Mouse (Mus musculus) brain, adult 2 months (tissue): ENCODE measurements around the gene AA467197.

Experiments used
- DNase-seq: peaks from one replicate; pipeline ENCODE4 v3.0.0; 2011; ENCODE audit warnings: low read depth, low spot score

The AA467197 gene

GRCm38 (mm10) chr2:122638029-122638428 is 1.2 kb downstream of the AA467197 start:
- DNase-seq: no peak

DNA sequence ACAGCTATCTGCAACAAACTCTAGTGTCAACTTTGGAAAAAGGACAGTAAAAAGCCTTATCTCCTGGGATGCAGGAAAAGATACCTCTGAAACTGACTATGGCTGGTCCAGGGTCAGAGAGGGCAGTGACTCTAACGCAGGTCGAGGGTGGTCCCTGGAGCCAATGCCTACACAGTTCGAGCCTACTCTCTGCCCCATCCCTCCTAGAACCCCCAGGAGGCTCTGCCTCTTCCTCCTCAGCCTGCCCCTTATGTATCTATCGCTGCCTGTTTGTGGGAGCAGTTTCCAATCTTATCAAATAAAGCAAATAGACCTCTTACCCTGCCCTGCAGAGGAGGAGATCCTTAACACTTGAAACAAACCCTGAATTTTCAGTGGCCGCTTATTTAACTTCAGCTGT is 1.9 kb downstream of the AA467197 start:
- DNase-seq: no peak

GRCm38 (mm10) chr2:122652096-122653084 is 15.6 kb downstream of the AA467197 start:
- DNase-seq: no peak

DNA sequence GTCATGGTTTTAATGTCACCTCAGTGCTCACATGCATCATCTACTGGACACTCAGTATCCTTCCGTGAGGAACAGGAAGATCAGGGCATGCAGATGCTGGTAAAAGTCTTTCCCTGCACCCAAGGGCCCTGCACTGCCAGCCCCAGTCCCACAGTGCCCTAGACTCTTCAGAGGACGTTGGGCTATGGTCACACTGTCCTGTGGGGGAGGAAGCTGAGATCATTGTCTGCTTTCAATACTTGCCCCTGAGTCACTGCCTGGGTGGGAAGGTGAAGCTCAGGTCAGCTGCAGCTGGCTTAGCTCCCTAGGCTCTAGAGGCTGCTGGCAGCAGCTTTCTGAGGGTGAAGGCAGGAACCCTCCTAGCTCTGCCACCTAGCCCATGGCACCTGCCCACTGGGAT is 19.3 kb downstream of the AA467197 start:
- DNase-seq: no peak

DNA sequence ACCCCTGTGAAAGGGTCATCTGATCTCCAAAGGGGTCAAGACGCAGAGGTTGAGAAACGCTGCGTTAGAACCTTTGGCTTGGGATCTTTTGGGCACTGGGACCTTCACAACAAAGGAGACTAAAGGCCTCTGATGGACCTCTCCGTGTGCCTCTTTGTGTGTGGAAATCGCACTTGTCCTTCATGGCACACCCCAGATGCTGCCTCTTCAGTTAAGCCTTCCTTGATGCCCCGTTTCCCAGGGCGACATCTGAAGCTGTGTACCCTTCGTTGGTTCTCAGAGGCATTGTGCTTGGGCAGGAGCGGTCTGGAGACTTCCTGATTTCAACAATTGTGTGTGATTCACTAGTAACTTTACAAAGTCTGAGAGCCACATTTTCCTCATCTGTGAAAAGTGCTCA is 20.0 kb downstream of the AA467197 start:
- no peak for DNase-seq

DNA sequence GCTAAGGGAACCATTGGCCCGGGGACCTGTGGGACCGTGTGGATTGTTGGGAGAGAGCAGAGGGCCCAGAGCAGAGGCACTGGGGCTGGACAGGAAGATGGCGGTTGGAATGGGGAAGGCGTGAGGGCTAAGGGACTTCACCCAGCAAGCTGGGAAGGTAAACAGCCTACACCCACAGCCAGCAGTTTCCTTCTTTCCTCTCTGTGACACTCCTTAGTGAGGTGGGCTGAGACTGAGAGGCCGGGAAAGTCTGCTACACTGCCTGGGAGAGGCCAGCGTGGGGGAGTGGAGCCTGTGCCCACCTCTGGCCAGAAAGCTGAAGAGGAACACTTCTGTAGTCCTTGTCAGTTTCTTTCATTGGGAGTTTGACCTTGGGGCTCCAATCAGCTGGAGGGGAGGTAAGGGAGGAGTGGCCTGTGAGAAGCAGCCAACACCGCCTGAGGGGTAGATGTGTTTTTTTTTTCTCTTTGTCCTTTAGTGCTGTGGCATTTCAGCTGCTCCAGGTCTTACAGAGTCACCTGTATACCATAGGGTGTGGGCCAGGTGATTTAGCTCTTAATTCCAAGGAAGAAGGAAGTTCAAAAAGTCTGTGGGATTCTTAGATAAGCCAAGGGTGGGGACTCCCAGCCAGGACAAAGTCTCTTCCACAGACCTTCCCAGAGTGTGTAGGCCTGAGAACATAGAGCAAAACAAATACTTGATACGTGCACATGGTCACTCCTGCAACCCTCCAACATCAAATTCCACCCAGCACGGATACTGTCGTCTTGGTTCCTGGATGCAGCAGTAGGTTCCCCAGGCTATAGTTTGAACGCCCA is 21.1 kb downstream of the AA467197 start:
- no peak for DNase-seq

- DNase-seq: no peak
These were observed 23.0 kb downstream of the AA467197 start for GRCm38 (mm10) chr2:122659825-122660224.

GRCm38 (mm10) chr2:122665253-122665972 is 28.6 kb downstream of the AA467197 start:
- no peak for DNase-seq

- DNase-seq: peak; percentile 74
These were observed 29.4 kb downstream of the AA467197 start for GRCm38 (mm10) chr2:122665973-122666875.

GRCm38 (mm10) chr2:122667856-122668255 is 31.1 kb downstream of the AA467197 start:
- DNase-seq: peak; percentile 75

- no peak for DNase-seq
These were observed 34.9 kb downstream of the AA467197 start for GRCm38 (mm10) chr2:122671714-122672113.

DNA sequence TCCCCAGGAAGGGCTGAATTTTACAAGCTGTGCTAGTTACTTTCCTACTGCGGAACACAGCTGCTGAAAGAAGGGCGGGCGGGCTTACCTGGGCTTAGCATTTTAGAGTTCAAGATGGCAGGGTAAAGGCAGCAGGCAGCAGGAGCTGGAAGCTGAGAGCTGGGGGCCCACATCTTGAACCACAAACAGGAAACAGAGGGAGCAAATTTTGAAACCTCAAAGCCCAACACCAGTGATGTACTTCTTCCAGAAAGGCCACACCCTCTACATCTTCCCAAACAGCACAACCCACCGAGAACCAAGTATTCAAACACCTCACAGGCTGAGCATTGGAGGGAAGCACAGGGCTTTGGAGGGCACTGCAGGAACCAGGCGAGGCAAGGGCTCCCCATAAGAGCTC is 36.1 kb downstream of the AA467197 start:
- no peak for DNase-seq

DNA sequence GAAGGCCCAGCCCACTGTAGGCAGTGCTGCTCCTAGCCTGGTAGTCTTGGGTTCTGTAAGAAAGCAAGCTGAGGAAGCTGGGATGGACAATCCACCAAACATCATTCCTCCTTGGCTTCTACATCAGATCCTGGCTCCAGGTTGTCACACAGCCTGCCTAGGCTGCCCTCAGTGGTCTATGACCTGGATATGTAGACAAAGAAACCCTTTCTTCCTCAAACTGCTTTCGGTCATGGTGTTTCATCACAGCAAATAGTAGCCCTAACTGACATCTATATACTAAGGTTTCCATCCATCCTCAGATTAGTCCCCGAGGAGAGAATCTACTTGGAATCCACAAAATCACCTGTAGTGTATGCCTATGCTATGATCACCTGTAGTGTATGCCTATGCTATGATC is 38.3 kb downstream of the AA467197 start:
- no peak for DNase-seq

DNA sequence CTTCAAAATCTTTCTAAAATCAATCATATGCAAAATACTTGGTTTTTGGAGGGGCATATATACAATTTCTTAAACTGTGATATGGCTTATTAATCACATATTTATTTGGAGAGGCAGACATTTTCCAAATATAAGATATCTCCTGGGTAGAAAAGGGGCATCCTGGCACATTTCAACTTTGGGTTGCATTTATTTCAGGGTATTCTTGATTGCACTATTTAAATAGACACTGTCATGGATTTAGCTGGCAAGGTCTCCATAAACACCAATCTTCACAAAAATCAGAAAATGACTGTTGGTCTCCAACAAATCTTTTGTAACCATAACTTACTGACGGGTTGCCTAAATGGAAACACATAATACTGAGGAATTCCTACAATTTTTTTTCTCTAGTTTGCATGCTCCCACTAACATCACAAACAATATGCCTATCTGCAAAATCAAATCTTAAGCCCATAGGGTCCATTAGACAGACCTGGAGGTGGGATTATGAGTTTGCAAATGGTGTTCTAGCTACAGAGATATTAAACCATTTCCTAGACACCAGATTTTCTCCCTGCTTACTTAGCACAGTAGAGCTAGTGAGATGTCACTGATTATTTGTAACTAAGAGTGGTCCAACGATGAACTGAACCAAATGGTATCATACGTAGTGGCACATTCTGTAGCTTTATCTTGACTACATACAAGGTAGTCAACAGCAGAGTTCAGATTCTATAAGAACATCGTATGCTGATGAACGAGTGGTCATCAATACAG is 44.8 kb downstream of the AA467197 start:
- DNase-seq: no peak

GRCm38 (mm10) chr2:122682520-122682919 is 45.7 kb downstream of the AA467197 start:
- DNase-seq: no peak

DNA sequence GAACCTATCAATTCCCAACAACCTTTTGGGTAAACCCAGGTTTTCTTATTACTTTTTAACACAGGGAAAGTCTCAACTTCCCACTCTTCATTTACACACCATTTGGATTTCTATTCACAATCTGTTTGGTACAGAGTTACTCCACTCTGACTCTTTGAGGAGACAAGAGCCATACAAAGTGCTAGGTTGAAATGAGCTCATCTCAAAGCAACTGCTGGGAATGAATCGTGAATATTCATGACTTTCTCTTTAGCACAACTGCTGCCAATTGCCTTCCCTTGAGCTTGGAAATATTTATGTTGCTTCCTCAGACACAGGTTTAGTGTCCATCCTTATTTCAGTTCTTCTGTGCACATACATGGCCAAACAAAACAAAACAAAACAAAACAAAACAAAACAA is 46.9 kb downstream of the AA467197 start:
- DNase-seq: peak; percentile 61

DNA sequence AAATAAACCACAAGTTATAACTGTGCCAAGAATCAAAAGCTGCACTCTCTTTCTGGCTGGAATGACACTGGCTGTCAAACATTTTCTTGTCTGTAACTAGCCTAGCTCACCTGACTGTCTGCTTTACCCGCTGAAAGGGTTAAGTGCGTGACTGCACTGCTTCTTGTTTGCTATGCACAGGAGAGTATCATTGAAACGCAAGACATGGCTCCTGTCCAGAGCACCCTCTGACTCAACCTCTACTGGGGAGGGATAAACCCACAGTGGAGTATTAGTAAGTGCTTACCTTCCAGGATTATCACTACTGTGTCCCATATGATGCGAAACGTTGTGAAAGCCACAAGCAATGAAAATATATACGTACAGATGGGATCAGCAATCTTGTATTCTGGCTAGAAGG is 49.9 kb downstream of the AA467197 start:
- DNase-seq: no peak
